Mouse (Mus musculus) gastrocnemius, adult 18-20 months (tissue): Measurements from ENCODE around the gene Prom1. TPM values are rescaled to one million over a fixed set of nuclear protein-coding genes. Genes with fewer than 3 reads are reported as not detected.

Source experiments
- DNase-seq: peaks from one replicate; pipeline ENCODE4 v3.0.0; 2021; ENCODE audit warnings: low spot score
- total RNA-seq, 2 experiments: library from RNA; stranded (reverse); gene quantifications; 2 replicates each; pipeline ENCODE4 v1.2.3; 2021

Gene Prom1
- total RNA-seq, 2 experiments from 2014 or later: 5.9 to 8.5 TPM

GRCm38 (mm10) chr5:43976821-43977561 is 124.8 kb downstream of the Prom1 start:
- DNase-seq: no peak

DNA sequence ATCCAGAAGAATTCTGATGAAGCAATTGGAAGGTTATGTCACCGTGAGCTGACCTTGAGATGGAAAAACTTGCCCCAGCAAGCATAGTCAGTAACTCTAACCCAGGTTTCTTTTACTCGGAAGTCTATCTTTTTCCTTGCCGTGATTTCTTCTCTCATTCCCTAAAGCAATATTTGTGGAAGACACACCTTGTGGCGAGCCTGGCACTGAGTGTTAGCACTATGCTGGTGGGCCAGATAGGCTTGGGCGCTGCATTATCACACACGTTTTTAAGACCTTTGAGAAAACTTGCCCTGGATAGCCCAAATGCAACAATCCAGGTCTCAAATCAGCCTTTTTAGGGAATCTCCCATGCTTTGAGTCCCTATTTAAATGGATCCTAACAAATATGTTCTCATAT is 127.7 kb downstream of the Prom1 start:
- DNase-seq: no peak

- no peak for DNase-seq
Measured at GRCm38 (mm10) chr5:43971156-43971555, 130.7 kb downstream of the Prom1 start.

- DNase-seq: no peak
Measured at GRCm38 (mm10) chr5:43970532-43970931, 131.3 kb downstream of the Prom1 start.

DNA sequence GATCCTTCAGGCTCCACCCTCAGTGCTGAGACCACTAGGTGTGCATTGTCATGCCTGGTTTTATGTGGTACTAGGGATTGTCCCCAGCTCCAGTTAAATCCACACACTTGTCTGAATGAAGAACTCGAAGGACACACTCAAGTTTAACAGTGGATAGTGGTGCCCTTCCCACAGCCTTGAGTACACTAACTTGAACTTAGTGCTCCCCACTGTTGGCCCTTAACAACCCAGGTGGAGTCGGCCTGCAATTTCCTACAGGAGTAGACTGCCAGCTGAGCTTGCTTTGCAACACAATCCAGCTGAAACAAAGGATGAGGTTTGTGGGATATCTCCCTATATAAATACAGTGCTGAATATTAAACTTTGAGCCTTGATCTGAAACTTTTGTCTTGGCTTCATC is 133.2 kb downstream of the Prom1 start:
- no peak for DNase-seq

DNA sequence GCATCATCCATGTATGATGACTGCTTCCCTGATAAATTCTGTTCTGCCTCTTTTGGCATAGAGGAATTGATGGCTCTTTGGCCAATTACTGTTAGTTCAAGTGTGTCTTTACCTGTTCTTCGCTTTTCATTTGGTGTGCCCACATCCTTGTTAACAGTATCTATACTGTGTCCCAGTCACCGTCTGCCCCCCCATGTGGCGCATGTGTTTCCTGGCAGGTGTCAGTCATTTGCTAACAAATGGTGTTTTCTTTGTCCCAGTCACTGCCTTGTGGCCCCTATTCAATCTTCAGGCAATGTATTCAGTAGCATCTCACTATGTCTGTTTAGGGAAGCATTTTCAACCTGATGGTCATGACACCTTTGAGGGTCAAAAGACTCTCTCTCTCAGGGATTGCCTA is 140.8 kb downstream of the Prom1 start:
- DNase-seq: no peak

GRCm38 (mm10) chr5:43959884-43960440 is 141.9 kb downstream of the Prom1 start:
- no peak for DNase-seq

- DNase-seq: no peak
Measured at GRCm38 (mm10) chr5:43953241-43953640, 148.6 kb downstream of the Prom1 start.

DNA sequence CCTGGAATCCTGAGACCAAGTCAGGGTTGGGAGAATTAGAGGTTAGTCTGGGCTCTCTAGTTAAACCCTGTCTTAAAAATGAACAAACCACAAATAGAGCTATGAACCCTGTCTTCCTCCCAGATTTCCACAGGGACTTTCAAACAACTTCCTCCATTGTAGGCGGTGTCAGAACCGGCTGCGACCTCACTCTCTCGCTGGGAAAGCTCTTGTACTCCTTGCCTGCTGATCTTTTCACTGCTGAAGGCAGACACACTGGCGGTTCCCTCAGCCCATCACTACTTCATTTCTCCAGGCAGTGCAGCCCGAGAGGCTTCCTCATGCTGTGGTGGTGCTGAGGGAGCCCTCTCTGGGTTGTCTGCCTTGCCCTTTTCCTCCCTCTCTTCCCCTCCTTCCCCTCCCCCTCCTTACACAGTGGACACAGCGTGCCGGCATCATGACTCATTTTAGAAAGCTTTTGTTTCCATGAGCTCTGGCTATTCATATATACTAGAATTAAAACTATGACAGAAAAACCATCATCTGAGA is 153.0 kb downstream of the Prom1 start:
- DNase-seq: peak; percentile 2

DNA sequence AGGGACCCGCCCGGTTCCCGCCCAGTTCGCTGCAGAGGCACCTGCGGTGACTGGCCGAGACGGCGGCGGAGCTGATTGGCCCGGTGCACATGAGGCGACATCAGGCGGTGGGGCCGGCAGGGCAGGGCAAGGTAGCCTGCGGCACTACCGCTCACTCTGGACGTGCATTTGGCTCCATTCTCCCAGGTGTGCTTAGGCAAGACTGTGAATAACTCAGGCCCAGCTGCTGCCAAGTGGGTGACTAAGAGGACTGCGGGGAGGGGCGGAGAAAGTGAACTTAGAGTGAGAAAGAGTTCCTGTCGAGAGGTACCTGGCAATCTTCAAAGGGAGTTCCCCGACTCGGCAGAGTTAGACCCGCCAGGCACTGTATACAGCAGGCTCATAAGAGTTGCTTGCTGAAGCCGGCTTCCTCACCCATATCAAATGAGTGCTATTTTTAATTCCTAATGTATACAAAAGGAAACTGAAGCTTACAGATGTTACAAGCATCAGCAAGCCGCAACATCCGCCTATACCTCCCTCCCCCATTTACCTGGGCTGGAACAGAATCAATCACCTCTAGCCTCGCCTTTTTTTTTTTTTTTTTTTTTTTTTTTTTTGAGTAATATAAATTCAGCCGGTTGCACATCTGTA is 153.6 kb downstream of the Prom1 start:
- DNase-seq: peak; percentile 4

GRCm38 (mm10) chr5:43947330-43947977 is 154.4 kb downstream of the Prom1 start:
- no peak for DNase-seq

Other genes starting within 250 kb of the Prom1 start
- 1 to 10 TPM; 1.7 to 2.1 TPM for gene Cd38, start 233.5 kb downstream of the Prom1 start, total RNA-seq
- gene Gm7879, start 188.9 kb downstream of the Prom1 start, total RNA-seq: 1 to 10 TPM; 6.3 to 6.8 TPM
- 10 to 100 TPM in 1 of 2 experiments, 1 to 10 TPM in 1; 6.4 to 10.4 TPM for gene Fgfbp1, start 120.3 kb downstream of the Prom1 start, total RNA-seq
- gene Tapt1, start 124.6 kb upstream of the Prom1 start, total RNA-seq: 10 to 100 TPM; 39.8 to 41.2 TPM